Mouse (Mus musculus) heart, embryonic 10.5 days (tissue): ENCODE measurements around the gene Fbxo46. TPM values are rescaled to one million over a fixed set of nuclear protein-coding genes. Genes with fewer than 3 reads are reported as not detected.

Experiments
- DNase-seq: peaks from one replicate; pipeline ENCODE4 v3.0.0-alpha.2; 2017; ENCODE audit warnings: low spot score
- H3K27ac ChIP-seq: fragments of 300-500 bp; sonication (generic); 2 replicates; pipeline ENCODE4 v1.5.1; 2016; ENCODE audit warnings: mild to moderate bottlenecking
- H3K27me3 ChIP-seq: fragments of 300-500 bp; sonication (generic); 2 replicates; pipeline ENCODE4 v1.6.1; 2016; ENCODE audit warnings: mild to moderate bottlenecking; ENCODE audit not compliant: poor library complexity, insufficient read depth, severe bottlenecking
- H3K36me3 ChIP-seq: fragments of 300-500 bp; sonication (generic); 2 replicates; pipeline ENCODE4 v1.6.1; 2016; ENCODE audit warnings: mild to moderate bottlenecking, moderate library complexity
- H3K4me1 ChIP-seq: fragments of 300-500 bp; sonication (generic); 2 replicates; pipeline ENCODE4 v1.6.1; 2016; ENCODE audit warnings: mild to moderate bottlenecking
- H3K4me3 ChIP-seq: fragments of 300-500 bp; sonication (generic); 2 replicates; pipeline ENCODE4 v1.5.1; 2016; ENCODE audit warnings: mild to moderate bottlenecking, moderate library complexity
- H3K9me3 ChIP-seq: fragments of 300-500 bp; sonication (generic); 2 replicates; pipeline ENCODE4 v1.6.1; 2016; ENCODE audit warnings: mild to moderate bottlenecking, moderate library complexity
- WGBS: fragments of 180-500 bp; shearing (Covaris S2); methylation state at CpG from one replicate; pipeline ENCODE4 v1.1.7; 2016; 5-methylcytosine and 5-hydroxymethylcytosine counted together
- polyA plus RNA-seq: library from polyadenylated mRNA; unstranded; fragments of >200 nt; fragmentation: Nextera tagmentation; extraction: Ambion mirVana; gene quantifications from 2 replicates; pipeline ENCODE4 v1.2.1, GENCODE M21; 2016

Gene Fbxo46
- polyA plus RNA-seq, 1 experiment from 2014 or later = 13.1 TPM

DNA sequence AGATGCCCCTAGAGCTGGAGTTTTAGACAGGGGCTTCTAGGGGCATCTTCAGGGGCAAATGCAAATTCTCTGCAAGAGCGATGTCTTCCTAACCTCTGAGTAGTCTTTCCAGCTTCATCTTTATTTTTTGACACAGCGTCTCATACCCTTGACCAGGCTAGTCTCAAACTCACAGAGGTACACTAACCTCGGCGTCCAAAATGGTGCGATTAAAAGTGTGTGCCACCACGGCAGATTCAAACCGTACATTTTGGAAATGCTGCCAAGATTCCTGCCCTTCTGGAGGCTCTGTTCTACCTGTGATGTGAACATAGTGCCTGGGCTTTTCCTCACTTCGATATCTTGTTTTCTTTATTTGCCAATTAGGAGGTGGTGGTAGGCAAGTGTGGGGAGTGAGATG lies 576 bp upstream of the Fbxo46 start:
- 86% methylated on average over 8 of the region's 8 CpGs for WGBS
- Histone ChIP-seq H3K27me3 (0 out of 2 replicates have a peak, but pooled peaks cover 4% of the 10 kb centered on the region), H3K4me1 (peaks cover 23% of the 10 kb centered on the region), H3K9me3 (no peaks in the 10 kb centered on the region; the same call in 1 of the 2 replicates), H3K4me3 (peak overlapping the region; percentile 85; the same call in 1 of the 2 replicates), H3K27ac (0 out of 2 replicates have a peak overlapping the region, but pooled peaks have one; percentile 49), H3K36me3 (no peaks in the 10 kb centered on the region; the same call in 1 of the 2 replicates)
- no peak for DNase-seq

- Histone ChIP-seq H3K4me3 (no peak overlapping the region), H3K27ac (no peak overlapping the region), H3K4me1 (peaks cover 23% of the 10 kb centered on the region), H3K9me3 (no peaks in the 10 kb centered on the region; the same call in 1 of the 2 replicates), H3K36me3 (peaks cover 6% of the 10 kb centered on the region; the same call in 1 of the 2 replicates), H3K27me3 (0 out of 2 replicates have a peak, but pooled peaks cover 4% of the 10 kb centered on the region)
- 93% methylated on average over 4 of the region's 4 CpGs for WGBS
- DNase-seq = no peak
Observed at GRCm38 (mm10) chr7:19121686-19122085, 2.0 kb downstream of the Fbxo46 start.

DNA sequence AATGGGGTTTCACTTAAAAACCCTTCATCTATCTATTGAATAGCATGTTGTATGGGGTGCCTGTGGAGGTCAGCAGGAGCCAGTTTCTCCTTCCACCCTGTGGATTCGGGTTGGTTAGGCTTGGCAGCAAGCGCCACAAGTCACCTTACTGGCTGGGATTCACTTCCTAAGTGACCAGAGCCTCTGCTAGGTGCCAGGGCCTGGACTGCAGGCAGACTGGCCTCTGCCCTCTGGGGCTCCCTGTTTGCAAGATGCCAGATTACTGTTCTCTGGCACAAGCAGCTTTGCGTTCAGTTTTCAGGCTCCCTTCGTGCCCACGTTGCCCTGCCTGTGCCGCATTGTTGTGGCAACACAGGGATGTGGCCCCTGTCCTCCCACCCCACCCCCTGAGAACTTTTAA lies 5.1 kb downstream of the Fbxo46 start:
- peaks cover 28% of the 10 kb centered on the region for H3K36me3 ChIP-seq
- WGBS = 90% methylated on average over 6 of the region's 6 CpGs
- H3K9me3 ChIP-seq = no peaks in the 10 kb centered on the region

DNA sequence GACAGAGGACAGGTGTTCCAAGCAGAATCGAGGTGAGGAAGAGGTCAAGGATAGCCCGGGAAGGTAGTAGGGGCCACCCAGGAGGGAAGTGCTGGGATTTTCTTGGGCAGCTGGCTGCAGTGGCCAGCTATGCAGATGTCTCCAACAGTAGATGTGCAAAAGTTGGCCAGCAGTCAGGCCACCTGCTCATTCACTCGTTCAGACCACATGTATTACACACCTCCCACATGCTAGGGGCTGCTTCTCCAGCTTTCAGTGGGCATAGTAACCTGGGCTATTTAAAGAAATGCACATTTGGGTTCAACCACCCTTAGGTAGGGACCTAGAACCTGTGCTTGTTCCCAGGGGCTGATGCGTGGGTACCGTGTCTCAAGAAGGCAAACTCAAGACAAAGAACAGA lies 8.1 kb downstream of the Fbxo46 start:
- no peak for DNase-seq
- Histone ChIP-seq H3K27ac (no peak overlapping the region), H3K4me1 (peaks cover 20% of the 10 kb centered on the region), H3K9me3 (no peaks in the 10 kb centered on the region), H3K36me3 (peaks cover 31% of the 10 kb centered on the region), H3K27me3 (no peaks in the 10 kb centered on the region), H3K4me3 (no peak overlapping the region)
- 88% methylated on average over 5 of the region's 5 CpGs for WGBS

More for the DNA sequence above, 5.1 kb downstream of the Fbxo46 start:
- Histone ChIP-seq H3K27ac (no peak overlapping the region), H3K27me3 (no peaks in the 10 kb centered on the region), H3K4me1 (peaks cover 16% of the 10 kb centered on the region), H3K4me3 (no peak overlapping the region)
- no peak for DNase-seq

- no peak overlapping the region for H3K27ac ChIP-seq
- peaks cover 20% of the 10 kb centered on the region for H3K4me1 ChIP-seq
- no peak overlapping the region for H3K4me3 ChIP-seq
- H3K9me3 ChIP-seq = no peaks in the 10 kb centered on the region
- 92% methylated on average over 5 of the region's 5 CpGs for WGBS
- no peaks in the 10 kb centered on the region for H3K27me3 ChIP-seq
- peaks cover 34% of the 10 kb centered on the region for H3K36me3 ChIP-seq
- no peak for DNase-seq
Observed at GRCm38 (mm10) chr7:19129396-19129795, 9.7 kb downstream of the Fbxo46 start.

DNA sequence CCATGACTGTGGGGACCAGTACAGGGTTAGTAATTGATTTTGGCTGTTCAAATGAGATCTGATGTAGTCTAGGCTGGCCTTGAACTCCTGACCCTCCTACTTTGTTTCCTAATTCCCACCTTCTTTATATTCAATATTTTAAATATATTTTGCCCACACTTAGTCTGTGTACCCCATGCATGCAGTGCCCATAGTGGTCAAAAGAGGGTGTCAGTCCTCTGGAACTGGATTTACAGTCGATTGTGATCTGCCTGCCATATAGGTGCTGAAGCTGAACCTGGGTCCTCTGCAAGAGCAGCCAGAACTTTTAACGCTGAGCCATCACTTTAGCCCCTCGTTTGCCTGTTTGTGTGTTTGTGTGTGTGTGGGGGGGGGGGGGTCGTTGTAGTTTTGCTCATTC lies 11.0 kb downstream of the Fbxo46 start:
- 31% methylated on average over 4 of the region's 4 CpGs for WGBS
- H3K27ac ChIP-seq = peak overlapping the region; percentile 88
- H3K27me3 ChIP-seq = no peaks in the 10 kb centered on the region
- no peak for DNase-seq
- no peaks in the 10 kb centered on the region for H3K9me3 ChIP-seq
- H3K36me3 ChIP-seq = peaks cover 46% of the 10 kb centered on the region
- H3K4me3 ChIP-seq = peak overlapping the region; percentile 61
- peaks cover 20% of the 10 kb centered on the region for H3K4me1 ChIP-seq

DNA sequence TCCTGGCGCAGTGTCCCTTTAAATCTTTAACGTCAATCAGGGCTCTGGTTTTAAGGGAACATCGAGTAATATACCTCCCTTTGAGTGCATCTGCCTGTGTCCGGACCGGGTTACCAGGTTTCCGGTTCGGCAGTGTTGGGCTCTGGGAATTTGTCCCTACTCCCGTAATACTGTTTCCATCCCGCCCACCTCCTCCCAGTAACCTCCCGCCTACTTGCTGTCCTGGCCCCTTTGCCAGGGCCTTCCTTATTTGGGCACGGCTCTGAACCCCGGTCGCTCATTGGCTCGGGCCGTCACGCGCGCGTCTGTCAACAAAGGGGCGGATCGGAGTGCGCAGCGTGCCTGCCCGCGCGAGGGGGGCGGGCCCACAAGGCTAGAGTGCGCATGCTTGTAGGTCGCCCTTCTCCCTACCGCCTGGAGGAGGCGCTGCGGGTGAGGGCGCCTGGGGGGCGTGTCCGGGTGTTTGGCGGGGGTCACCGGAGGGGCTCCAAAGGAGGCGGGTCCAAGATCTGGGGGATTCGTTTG lies 11.7 kb downstream of the Fbxo46 start:
- peaks cover 20% of the 10 kb centered on the region for H3K4me1 ChIP-seq
- peak; percentile 99 for DNase-seq
- H3K27ac ChIP-seq = peak overlapping the region; percentile 88
- under 1% methylated on average over 39 of the region's 39 CpGs for WGBS
- H3K27me3 ChIP-seq = no peaks in the 10 kb centered on the region
- H3K36me3 ChIP-seq = peaks cover 48% of the 10 kb centered on the region
- H3K4me3 ChIP-seq = peak overlapping the region; percentile 61
- no peaks in the 10 kb centered on the region for H3K9me3 ChIP-seq

DNA sequence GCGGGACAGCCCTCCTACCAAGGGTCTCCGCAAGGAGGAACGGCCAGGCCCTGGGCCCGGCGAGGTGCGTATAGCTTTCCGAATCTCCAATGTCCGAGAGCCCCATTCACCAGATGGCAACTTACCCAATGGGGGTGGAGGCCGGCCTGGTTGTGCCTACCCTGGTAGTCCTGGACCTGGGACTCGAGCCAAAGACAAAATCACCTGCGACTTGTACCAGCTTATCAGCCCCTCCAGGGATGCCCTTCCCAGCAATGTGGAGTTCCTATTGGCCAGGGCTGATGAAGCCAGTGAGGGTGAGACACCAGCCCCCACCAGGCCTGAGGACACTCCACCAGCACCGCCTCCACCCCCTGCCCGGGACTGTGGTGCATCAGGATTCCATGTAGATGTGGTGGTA lies 16.5 kb downstream of the Fbxo46 start:
- WGBS = 91% methylated on average over 13 of the region's 13 CpGs

DNA sequence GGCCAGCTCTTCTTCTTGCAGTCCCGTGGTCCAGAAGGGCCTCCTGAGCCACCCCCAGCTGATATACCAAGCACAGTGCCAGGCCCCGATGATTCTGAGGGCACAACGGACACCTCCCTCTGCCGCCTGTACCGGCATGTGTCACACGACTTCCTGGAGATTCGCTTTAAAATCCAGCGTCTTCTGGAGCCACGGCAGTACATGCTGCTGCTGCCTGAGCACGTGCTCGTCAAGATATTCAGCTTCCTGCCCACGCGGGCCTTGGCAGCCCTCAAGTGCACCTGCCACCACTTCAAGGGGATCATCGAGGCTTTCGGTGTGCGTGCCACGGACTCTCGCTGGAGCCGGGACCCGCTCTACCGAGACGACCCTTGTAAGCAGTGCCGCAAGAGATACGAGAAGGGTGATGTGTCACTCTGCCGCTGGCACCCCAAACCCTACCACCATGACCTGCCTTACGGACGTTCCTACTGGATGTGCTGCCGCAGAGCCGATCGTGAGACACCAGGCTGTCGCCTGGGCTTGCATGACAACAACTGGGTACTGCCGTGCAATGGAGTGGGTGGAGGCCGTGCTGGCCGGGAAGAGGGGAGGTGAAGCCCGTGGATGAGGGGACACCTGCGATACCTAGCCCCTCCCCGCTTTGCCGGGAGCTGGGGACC lies 17.1 kb downstream of the Fbxo46 start:
- Histone ChIP-seq H3K27ac (no peak overlapping the region), H3K9me3 (no peaks in the 10 kb centered on the region), H3K36me3 (peaks cover 70% of the 10 kb centered on the region), H3K4me3 (no peak overlapping the region), H3K27me3 (no peaks in the 10 kb centered on the region), H3K4me1 (peaks cover 3% of the 10 kb centered on the region; the same call in 1 of the 2 replicates)
- WGBS = 87% methylated on average over 38 of the region's 38 CpGs
- DNase-seq = no peak

More for the DNA sequence above, 16.5 kb downstream of the Fbxo46 start:
- Histone ChIP-seq H3K36me3 (peaks cover 69% of the 10 kb centered on the region), H3K4me1 (peaks cover 8% of the 10 kb centered on the region; the same call in 1 of the 2 replicates), H3K4me3 (no peak overlapping the region), H3K27ac (no peak overlapping the region), H3K27me3 (no peaks in the 10 kb centered on the region), H3K9me3 (no peaks in the 10 kb centered on the region)
- DNase-seq = no peak

GRCm38 (mm10) chr7:19137380-19137779 lies 17.7 kb downstream of the Fbxo46 start:
- H3K4me1 ChIP-seq = no peaks in the 10 kb centered on the region
- H3K27me3 ChIP-seq = no peaks in the 10 kb centered on the region
- H3K9me3 ChIP-seq = no peaks in the 10 kb centered on the region
- no peak for DNase-seq
- 44% methylated on average over 5 of the region's 5 CpGs for WGBS
- H3K4me3 ChIP-seq = no peak overlapping the region
- no peak overlapping the region for H3K27ac ChIP-seq
- H3K36me3 ChIP-seq = peaks cover 70% of the 10 kb centered on the region

GRCm38 (mm10) chr7:19146793-19147192 lies 27.1 kb downstream of the Fbxo46 start:
- no peaks in the 10 kb centered on the region for H3K27me3 ChIP-seq
- H3K4me3 ChIP-seq = no peak overlapping the region
- H3K4me1 ChIP-seq = peaks cover 28% of the 10 kb centered on the region
- H3K36me3 ChIP-seq = peaks cover 16% of the 10 kb centered on the region
- H3K9me3 ChIP-seq = no peaks in the 10 kb centered on the region
- DNase-seq = no peak
- no peak overlapping the region for H3K27ac ChIP-seq
- WGBS = 84% methylated on average over 10 of the region's 10 CpGs

GRCm38 (mm10) chr7:19147497-19148045 lies 27.9 kb downstream of the Fbxo46 start:
- WGBS = 48% methylated on average over 6 of the region's 6 CpGs
- Histone ChIP-seq H3K27me3 (no peaks in the 10 kb centered on the region), H3K9me3 (no peaks in the 10 kb centered on the region), H3K36me3 (peaks cover 23% of the 10 kb centered on the region), H3K4me1 (peaks cover 28% of the 10 kb centered on the region), H3K27ac (no peak overlapping the region), H3K4me3 (no peak overlapping the region)
- DNase-seq = no peak

DNA sequence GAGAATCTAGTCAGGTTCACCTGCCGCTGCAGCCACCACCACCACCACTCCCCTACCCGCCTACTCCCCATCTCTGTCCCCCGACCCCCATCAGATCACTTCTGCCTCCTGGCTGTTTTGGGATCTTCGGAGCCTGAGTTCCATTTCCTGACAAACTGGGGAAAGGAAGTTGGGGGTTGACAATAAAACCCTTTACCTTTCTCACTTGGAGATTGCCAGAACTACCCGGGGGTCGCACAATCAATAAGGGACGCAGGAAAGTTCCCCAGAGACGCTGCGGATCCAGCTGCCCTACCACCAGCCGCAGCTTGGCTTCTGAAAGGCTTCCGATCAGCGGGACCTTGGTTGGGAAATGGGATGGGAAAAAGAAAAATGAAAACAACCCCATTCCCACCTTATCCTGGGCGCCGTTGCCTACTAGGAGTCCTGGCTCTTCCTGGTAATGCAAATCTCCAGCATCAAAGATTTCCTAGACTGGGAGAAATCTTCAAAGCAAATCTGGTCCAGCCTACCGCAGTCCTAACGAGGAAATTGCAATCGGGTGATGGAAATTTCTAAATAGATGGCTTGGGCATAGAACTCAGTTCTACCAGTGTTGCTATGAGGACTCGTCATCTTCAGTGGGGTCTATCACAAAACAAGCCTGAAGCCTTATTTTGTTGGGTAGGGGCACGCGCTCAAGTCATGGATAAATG lies 28.7 kb downstream of the Fbxo46 start:
- 13% methylated on average over 20 of the region's 20 CpGs for WGBS
- peak overlapping the region; percentile 89 for H3K27ac ChIP-seq
- peaks cover 28% of the 10 kb centered on the region for H3K4me1 ChIP-seq
- H3K9me3 ChIP-seq = no peaks in the 10 kb centered on the region
- DNase-seq = no peak
- H3K27me3 ChIP-seq = no peaks in the 10 kb centered on the region
- H3K36me3 ChIP-seq = peaks cover 31% of the 10 kb centered on the region
- H3K4me3 ChIP-seq = peak overlapping the region; percentile 78
